Mouse (Mus musculus) forebrain, embryonic 15.5 days (tissue): Measurements from ENCODE around the gene Copb2. TPM values are rescaled to one million over a fixed set of nuclear protein-coding genes. Genes with fewer than 3 reads are reported as not detected.

Experiments
- ATAC-seq: fragments of 200-750 bp; cut with Nextera tagmentation; replicated peaks from 2 replicates; pipeline ENCODE4 v1.8.0; 2017; ENCODE audit warnings: mild to moderate bottlenecking, moderate TSS enrichment, moderate library complexity
- H3K27ac ChIP-seq: fragments of 300-500 bp; sonication (generic); replicated peaks from 2 replicates; pipeline ENCODE4 v1.5.1; 2015; ENCODE audit warnings: mild to moderate bottlenecking, inconsistent platforms
- H3K27me3 ChIP-seq: fragments of 300-500 bp; sonication (generic); 2 replicates; pipeline ENCODE4 v1.6.1; 2015; ENCODE audit warnings: inconsistent platforms
- H3K36me3 ChIP-seq: fragments of 300-500 bp; sonication (generic); 2 replicates; pipeline ENCODE4 v1.6.1; 2015; ENCODE audit warnings: mild to moderate bottlenecking, inconsistent platforms
- H3K4me1 ChIP-seq: fragments of 300-500 bp; sonication (generic); 2 replicates; pipeline ENCODE4 v1.6.1; 2015; ENCODE audit warnings: inconsistent platforms
- H3K4me2 ChIP-seq: fragments of 300-500 bp; sonication (generic); replicated peaks from 2 replicates; pipeline ENCODE4 v1.6.1; 2015; ENCODE audit warnings: mild to moderate bottlenecking, inconsistent platforms
- H3K4me3 ChIP-seq: fragments of 300-500 bp; sonication (generic); 2 replicates; pipeline ENCODE4 v1.5.1; 2015; ENCODE audit warnings: mild to moderate bottlenecking, inconsistent platforms
- H3K9ac ChIP-seq: fragments of 300-500 bp; sonication (generic); replicated peaks from 2 replicates; pipeline ENCODE4 v1.6.1; 2015; ENCODE audit warnings: mild to moderate bottlenecking, inconsistent platforms
- H3K9me3 ChIP-seq: fragments of 300-500 bp; sonication (generic); 2 replicates; pipeline ENCODE4 v1.6.1; 2016; ENCODE audit warnings: inconsistent platforms
- WGBS: fragments of 180-500 bp; shearing (Covaris S2); methylation state at CpG from one replicate; pipeline ENCODE4 v1.1.7; 2015; ENCODE audit warnings: mixed read lengths; 5-methylcytosine and 5-hydroxymethylcytosine counted together
- polyA plus RNA-seq: library from polyadenylated mRNA; unstranded; fragments of >200 nt; fragmentation: Nextera tagmentation; extraction: Ambion mirVana; gene quantifications from 2 replicates; pipeline ENCODE4 v1.2.1, GENCODE M21; 2015

The Copb2 gene
- 128 and 133 TPM in 2 replicates for polyA plus RNA-seq

GRCm38 (mm10) chr9:98563137-98564126, at the start of gene Copb2:
Gene Copb2, plus strand, starts transcription at chr9:98563721.
- Histone ChIP-seq H3K9ac (peak within 1 kb of the TSS; percentile 83), H3K9me3 (no peaks in the 10 kb centered on the region), H3K4me3 (peak within 1 kb of the TSS; percentile 90), H3K4me2 (peak within 1 kb of the TSS; percentile 92), H3K27ac (peak within 1 kb of the TSS; percentile 90), H3K36me3 (peaks cover 6% of the 10 kb centered on the region; the same call in 1 of the 2 replicates), H3K4me1 (peaks cover 30% of the 10 kb centered on the region), H3K27me3 (no peaks in the 10 kb centered on the region)
- ATAC-seq, result peak; percentile 100
- under 1% methylated on average over 76 of the region's 76 CpGs for WGBS

- no peak for ATAC-seq
- H3K9me3 ChIP-seq, result no peaks in the 10 kb centered on the region
- H3K4me2 ChIP-seq, result no peak overlapping the region
- peak overlapping the region; percentile 78 for H3K27ac ChIP-seq
- H3K4me3 ChIP-seq, result no peak overlapping the region
- H3K27me3 ChIP-seq, result no peaks in the 10 kb centered on the region
- peaks cover 36% of the 10 kb centered on the region for H3K4me1 ChIP-seq
- H3K9ac ChIP-seq, result no peak overlapping the region
- WGBS, result 74% methylated on average over 2 of the region's 2 CpGs
- H3K36me3 ChIP-seq, result no peaks in the 10 kb centered on the region
Observed at GRCm38 (mm10) chr9:98523872-98524271, 39.6 kb upstream of the Copb2 start.

- no peaks in the 10 kb centered on the region for H3K9me3 ChIP-seq
- peak; percentile 93 for ATAC-seq
- H3K36me3 ChIP-seq, result no peaks in the 10 kb centered on the region
- no peaks in the 10 kb centered on the region for H3K27me3 ChIP-seq
- no peak overlapping the region for H3K9ac ChIP-seq
- no peak overlapping the region; the same call in 1 of the 2 replicates for H3K4me2 ChIP-seq
- WGBS, result 6% methylated on average over 7 of the region's 7 CpGs
- H3K27ac ChIP-seq, result peak overlapping the region; percentile 78
- H3K4me1 ChIP-seq, result peaks cover 42% of the 10 kb centered on the region
- no peak overlapping the region for H3K4me3 ChIP-seq
Observed at GRCm38 (mm10) chr9:98524786-98525542, 38.6 kb upstream of the Copb2 start.

- Histone ChIP-seq H3K27me3 (no peaks in the 10 kb centered on the region), H3K27ac (peak overlapping the region; percentile 78), H3K4me3 (no peak overlapping the region), H3K36me3 (no peaks in the 10 kb centered on the region), H3K9ac (no peak overlapping the region), H3K9me3 (no peaks in the 10 kb centered on the region), H3K4me1 (peaks cover 43% of the 10 kb centered on the region), H3K4me2 (no peak overlapping the region)
- WGBS, result 4% methylated on average over 7 of the region's 7 CpGs
- peak; percentile 66 for ATAC-seq
Observed at GRCm38 (mm10) chr9:98525543-98525924, 38.0 kb upstream of the Copb2 start.

GRCm38 (mm10) chr9:98527226-98527625, 36.3 kb upstream of the Copb2 start:
- Histone ChIP-seq H3K9me3 (no peaks in the 10 kb centered on the region), H3K36me3 (no peaks in the 10 kb centered on the region), H3K4me2 (no peak overlapping the region), H3K4me3 (no peak overlapping the region), H3K4me1 (peaks cover 43% of the 10 kb centered on the region), H3K9ac (no peak overlapping the region), H3K27ac (peak overlapping the region; percentile 27; the same call in 1 of the 2 replicates), H3K27me3 (no peaks in the 10 kb centered on the region)
- WGBS, result 53% methylated on average over 7 of the region's 7 CpGs
- ATAC-seq, result no peak

- Histone ChIP-seq H3K4me2 (no peak overlapping the region), H3K4me1 (peaks cover 29% of the 10 kb centered on the region), H3K4me3 (no peak overlapping the region), H3K27ac (peak overlapping the region; percentile 60), H3K9ac (no peak overlapping the region), H3K9me3 (no peaks in the 10 kb centered on the region), H3K27me3 (no peaks in the 10 kb centered on the region), H3K36me3 (no peaks in the 10 kb centered on the region)
- WGBS, result 52% methylated on average over 4 of the region's 4 CpGs
- ATAC-seq, result no peak
Observed at GRCm38 (mm10) chr9:98529776-98530175, 33.7 kb upstream of the Copb2 start.

- no peak overlapping the region for H3K4me3 ChIP-seq
- ATAC-seq, result no peak
- H3K9ac ChIP-seq, result no peak overlapping the region
- no peaks in the 10 kb centered on the region for H3K36me3 ChIP-seq
- peaks cover 17% of the 10 kb centered on the region for H3K4me1 ChIP-seq
- no peaks in the 10 kb centered on the region for H3K27me3 ChIP-seq
- 0 out of 2 replicates have a peak, but pooled peaks cover 2% of the 10 kb centered on the region for H3K9me3 ChIP-seq
- H3K4me2 ChIP-seq, result no peak overlapping the region
- no peak overlapping the region for H3K27ac ChIP-seq
- 75% methylated on average over 2 of the region's 2 CpGs for WGBS
Observed at GRCm38 (mm10) chr9:98530999-98531398, 32.5 kb upstream of the Copb2 start.

- Histone ChIP-seq H3K27me3 (no peaks in the 10 kb centered on the region), H3K9me3 (0 out of 2 replicates have a peak, but pooled peaks cover 2% of the 10 kb centered on the region), H3K4me2 (no peak overlapping the region), H3K36me3 (no peaks in the 10 kb centered on the region), H3K4me3 (no peak overlapping the region), H3K27ac (no peak overlapping the region), H3K9ac (no peak overlapping the region), H3K4me1 (peaks cover 9% of the 10 kb centered on the region; the same call in 1 of the 2 replicates)
- WGBS, result 85% methylated on average over 4 of the region's 4 CpGs
- ATAC-seq, result no peak
Observed at GRCm38 (mm10) chr9:98534675-98535280, 28.7 kb upstream of the Copb2 start.

- no peak for ATAC-seq
- Histone ChIP-seq H3K4me3 (no peak overlapping the region), H3K4me2 (no peak overlapping the region), H3K27ac (no peak overlapping the region), H3K36me3 (no peaks in the 10 kb centered on the region), H3K9ac (no peak overlapping the region), H3K27me3 (no peaks in the 10 kb centered on the region), H3K4me1 (peaks cover 5% of the 10 kb centered on the region; the same call in 1 of the 2 replicates), H3K9me3 (0 out of 2 replicates have a peak, but pooled peaks cover 2% of the 10 kb centered on the region)
Observed at GRCm38 (mm10) chr9:98535763-98536162, 27.8 kb upstream of the Copb2 start.

- peak; percentile 71; the same call in 1 of the 2 replicates for ATAC-seq
- 0 out of 2 replicates have a peak, but pooled peaks cover 2% of the 10 kb centered on the region for H3K9me3 ChIP-seq
- peak overlapping the region; percentile 19; the same call in 1 of the 2 replicates for H3K4me2 ChIP-seq
- WGBS, result 49% methylated on average over 13 of the region's 13 CpGs
- H3K9ac ChIP-seq, result no peak overlapping the region
- no peak overlapping the region for H3K27ac ChIP-seq
- no peaks in the 10 kb centered on the region for H3K36me3 ChIP-seq
- no peak overlapping the region for H3K4me3 ChIP-seq
- peaks cover 5% of the 10 kb centered on the region; the same call in 1 of the 2 replicates for H3K4me1 ChIP-seq
- no peaks in the 10 kb centered on the region for H3K27me3 ChIP-seq
Observed at GRCm38 (mm10) chr9:98538017-98538712, 25.4 kb upstream of the Copb2 start.
